Mouse (Mus musculus) megakaryocyte, embryonic 14.5 days (primary cell): ENCODE data around the gene Poc1a. TPM values are rescaled to one million over a fixed set of nuclear protein-coding genes. Genes with fewer than 3 reads are reported as not detected.

ENCODE experiments used
- H3K27me3 ChIP-seq: replicated peaks from 2 replicates; pipeline ENCODE3; 2012; ENCODE audit warnings: inconsistent platforms
- H3K36me3 ChIP-seq: replicated peaks from 2 replicates; pipeline ENCODE3; 2012; ENCODE audit warnings: low read length, inconsistent platforms, mixed read lengths
- H3K4me1 ChIP-seq: 2 replicates; pipeline ENCODE4 v1.6.1; 2012; ENCODE audit warnings: inconsistent platforms
- H3K4me3 ChIP-seq: replicated peaks from 2 replicates; pipeline ENCODE3; 2012; ENCODE audit warnings: moderate library complexity, mild to moderate bottlenecking, inconsistent platforms
- H3K9me3 ChIP-seq: 2 replicates; pipeline ENCODE4 v1.6.1; 2012; ENCODE audit warnings: inconsistent platforms
- FLI1 ChIP-seq: IDR thresholded peaks from 2 replicates; pipeline ENCODE4 v1.6.1; 2012; ENCODE audit warnings: low read length, inconsistent platforms, mixed read lengths
- GATA1 ChIP-seq: IDR thresholded peaks from 3 replicates; pipeline ENCODE4 v1.6.1; 2012; ENCODE audit warnings: mixed read lengths, low read length, inconsistent platforms, borderline replicate concordance
- polyA plus RNA-seq: library from polyadenylated mRNA; stranded (reverse); fragments of >175 nt; gene quantifications from 2 replicates; pipeline ENCODE4 v1.2.3, GENCODE M21; 2012; ENCODE audit warnings: low replicate concordance; ENCODE audit not compliant: insufficient read depth

Poc1a gene
- polyA plus RNA-seq, 1 experiment: 6.6 TPM

- peaks cover 3% of the 10 kb centered on the region; the same call in 1 of the 2 replicates for H3K4me1 ChIP-seq
- TF ChIP-seq GATA1 (no peak), FLI1 (no peak)
- no peaks in the 10 kb centered on the region for H3K27me3 ChIP-seq
- H3K36me3 ChIP-seq: peaks cover 99% of the 10 kb centered on the region
- no peaks in the 10 kb centered on the region for H3K9me3 ChIP-seq
- H3K4me3 ChIP-seq: no peak overlapping the region
These were observed 43.0 kb upstream of the Poc1a start for GRCm38 (mm10) chr9:106237878-106238277.

GRCm38 (mm10) chr9:106241541-106242164, 39.2 kb upstream of the Poc1a start:
- Histone ChIP-seq H3K36me3 (peaks cover 84% of the 10 kb centered on the region), H3K27me3 (no peaks in the 10 kb centered on the region), H3K4me3 (no peak overlapping the region), H3K4me1 (peaks cover 23% of the 10 kb centered on the region), H3K9me3 (no peaks in the 10 kb centered on the region)
- TF ChIP-seq FLI1 (no peak), GATA1 (no peak)

- no peak for TF ChIP-seq FLI1
- no peak for TF ChIP-seq GATA1
- H3K36me3 ChIP-seq: peaks cover 71% of the 10 kb centered on the region
- peak overlapping the region; percentile 56 for H3K4me3 ChIP-seq
- H3K4me1 ChIP-seq: peaks cover 33% of the 10 kb centered on the region
- H3K27me3 ChIP-seq: no peaks in the 10 kb centered on the region
- no peaks in the 10 kb centered on the region for H3K9me3 ChIP-seq
These were observed 37.9 kb upstream of the Poc1a start for GRCm38 (mm10) chr9:106242813-106243488.

- peaks cover 58% of the 10 kb centered on the region for H3K4me1 ChIP-seq
- no peak overlapping the region for H3K4me3 ChIP-seq
- TF ChIP-seq GATA1 (no peak), FLI1 (no peak)
- H3K36me3 ChIP-seq: peaks cover 15% of the 10 kb centered on the region
- H3K9me3 ChIP-seq: peaks cover 3% of the 10 kb centered on the region; the same call in 1 of the 2 replicates
- H3K27me3 ChIP-seq: peaks cover 8% of the 10 kb centered on the region
These were observed 31.3 kb upstream of the Poc1a start for GRCm38 (mm10) chr9:106249550-106249949.

GRCm38 (mm10) chr9:106250245-106250644, 30.6 kb upstream of the Poc1a start:
- Histone ChIP-seq H3K4me1 (peaks cover 52% of the 10 kb centered on the region), H3K4me3 (no peak overlapping the region), H3K9me3 (peaks cover 3% of the 10 kb centered on the region; the same call in 1 of the 2 replicates), H3K36me3 (peaks cover 8% of the 10 kb centered on the region), H3K27me3 (peaks cover 8% of the 10 kb centered on the region)
- TF ChIP-seq GATA1 (no peak), FLI1 (no peak)

GRCm38 (mm10) chr9:106251066-106251465, 29.8 kb upstream of the Poc1a start:
- Histone ChIP-seq H3K4me1 (peaks cover 48% of the 10 kb centered on the region), H3K36me3 (peaks cover 5% of the 10 kb centered on the region), H3K4me3 (no peak overlapping the region), H3K27me3 (peaks cover 8% of the 10 kb centered on the region), H3K9me3 (peaks cover 3% of the 10 kb centered on the region; the same call in 1 of the 2 replicates)
- TF ChIP-seq FLI1 (no peak), GATA1 (no peak)

- Histone ChIP-seq H3K4me1 (peaks cover 26% of the 10 kb centered on the region), H3K36me3 (no peaks in the 10 kb centered on the region), H3K9me3 (peaks cover 3% of the 10 kb centered on the region; the same call in 1 of the 2 replicates), H3K27me3 (peaks cover 28% of the 10 kb centered on the region), H3K4me3 (no peak overlapping the region)
- no peak for TF ChIP-seq GATA1
- TF ChIP-seq FLI1: no peak
These were observed 26.9 kb upstream of the Poc1a start for GRCm38 (mm10) chr9:106254001-106254400.

- H3K9me3 ChIP-seq: no peaks in the 10 kb centered on the region
- no peak for TF ChIP-seq GATA1
- peaks cover 22% of the 10 kb centered on the region for H3K4me1 ChIP-seq
- no peak overlapping the region for H3K4me3 ChIP-seq
- no peaks in the 10 kb centered on the region for H3K36me3 ChIP-seq
- peaks cover 56% of the 10 kb centered on the region for H3K27me3 ChIP-seq
These were observed 22.4 kb upstream of the Poc1a start for GRCm38 (mm10) chr9:106258412-106258811.

GRCm38 (mm10) chr9:106258990-106259389, 21.9 kb upstream of the Poc1a start:
- Histone ChIP-seq H3K4me3 (no peak overlapping the region), H3K27me3 (peaks cover 58% of the 10 kb centered on the region), H3K9me3 (no peaks in the 10 kb centered on the region), H3K4me1 (peaks cover 22% of the 10 kb centered on the region), H3K36me3 (no peaks in the 10 kb centered on the region)
- TF ChIP-seq FLI1: no peak
- TF ChIP-seq GATA1: no peak

- TF ChIP-seq GATA1: no peak
- no peak for TF ChIP-seq FLI1
- H3K4me3 ChIP-seq: no peak overlapping the region
- H3K9me3 ChIP-seq: no peaks in the 10 kb centered on the region
- H3K4me1 ChIP-seq: peaks cover 22% of the 10 kb centered on the region
- peaks cover 68% of the 10 kb centered on the region for H3K27me3 ChIP-seq
- H3K36me3 ChIP-seq: no peaks in the 10 kb centered on the region
These were observed 19.8 kb upstream of the Poc1a start for GRCm38 (mm10) chr9:106261058-106261457.

- no peaks in the 10 kb centered on the region for H3K9me3 ChIP-seq
- TF ChIP-seq GATA1 (no peak), FLI1 (no peak)
These were observed 19.4 kb upstream of the Poc1a start for GRCm38 (mm10) chr9:106261491-106261890.

More at GRCm38 (mm10) chr9:106261491-106261890, 19.4 kb upstream of the Poc1a start:
- H3K36me3 ChIP-seq: no peaks in the 10 kb centered on the region
- H3K4me3 ChIP-seq: no peak overlapping the region
- peaks cover 64% of the 10 kb centered on the region for H3K27me3 ChIP-seq
- H3K4me1 ChIP-seq: peaks cover 22% of the 10 kb centered on the region
